Mouse (Mus musculus) heart, embryonic 16.5 days (tissue): ENCODE results near the gene Fchsd2. TPM values are rescaled to one million over a fixed set of nuclear protein-coding genes. Genes with fewer than 3 reads are reported as not detected.

Experiments
- ATAC-seq: fragments of 200-750 bp; cut with Nextera tagmentation; replicated peaks from 2 replicates; pipeline ENCODE4 v1.8.0; 2017; ENCODE audit warnings: moderate number of reproducible peaks; ENCODE audit not compliant: insufficient read depth, low FRiP score; ENCODE audit errors: extremely low read depth
- H3K27ac ChIP-seq: fragments of 300-500 bp; sonication (generic); 2 replicates; pipeline ENCODE4 v1.5.1; 2014; ENCODE audit warnings: mild to moderate bottlenecking, low read length, control low read depth, moderate library complexity
- H3K27me3 ChIP-seq: fragments of 300-500 bp; sonication (generic); 2 replicates; pipeline ENCODE4 v1.6.1; 2014; ENCODE audit warnings: low read length, mixed read lengths; ENCODE audit not compliant: control insufficient read depth, insufficient read depth
- H3K36me3 ChIP-seq: fragments of 300-500 bp; sonication (generic); 2 replicates; pipeline ENCODE4 v1.6.1; 2014; ENCODE audit not compliant: control insufficient read depth, insufficient read depth
- H3K4me1 ChIP-seq: fragments of 300-500 bp; sonication (generic); 2 replicates; pipeline ENCODE4 v1.6.1; 2014; ENCODE audit warnings: low read length, mixed read lengths; ENCODE audit not compliant: control insufficient read depth, insufficient read depth
- H3K4me2 ChIP-seq: fragments of 300-500 bp; sonication (generic); 2 replicates; pipeline ENCODE4 v1.6.1; 2014; ENCODE audit warnings: low read depth, mild to moderate bottlenecking, control low read depth, low read length
- H3K4me3 ChIP-seq: fragments of 300-500 bp; sonication (generic); 2 replicates; pipeline ENCODE4 v1.5.1; 2014; ENCODE audit warnings: mild to moderate bottlenecking, control low read depth, low read length
- H3K9ac ChIP-seq: fragments of 300-500 bp; sonication (generic); 2 replicates; pipeline ENCODE4 v1.6.1; 2014; ENCODE audit warnings: low read length, control low read depth
- H3K9me3 ChIP-seq: fragments of 300-500 bp; sonication (generic); replicated peaks from 2 replicates; pipeline ENCODE4 v1.6.1; 2016; ENCODE audit warnings: low read length; ENCODE audit not compliant: control insufficient read depth
- WGBS: fragments of 180-500 bp; shearing (Covaris S2); extraction: QIAGEN DNeasy Blood & Tissue Kit; methylation state at CpG from one replicate; pipeline ENCODE4 v1.1.7; 2014; 5-methylcytosine and 5-hydroxymethylcytosine counted together
- polyA plus RNA-seq: library from polyadenylated mRNA; unstranded; fragments of >200 nt; fragmentation: Nextera tagmentation; extraction: Ambion mirVana; gene quantifications from 2 replicates; pipeline ENCODE4 v1.2.1, GENCODE M21; 2015

Fchsd2 gene
- polyA plus RNA-seq, 1 experiment from 2014 or later, result 16.4 TPM

DNA sequence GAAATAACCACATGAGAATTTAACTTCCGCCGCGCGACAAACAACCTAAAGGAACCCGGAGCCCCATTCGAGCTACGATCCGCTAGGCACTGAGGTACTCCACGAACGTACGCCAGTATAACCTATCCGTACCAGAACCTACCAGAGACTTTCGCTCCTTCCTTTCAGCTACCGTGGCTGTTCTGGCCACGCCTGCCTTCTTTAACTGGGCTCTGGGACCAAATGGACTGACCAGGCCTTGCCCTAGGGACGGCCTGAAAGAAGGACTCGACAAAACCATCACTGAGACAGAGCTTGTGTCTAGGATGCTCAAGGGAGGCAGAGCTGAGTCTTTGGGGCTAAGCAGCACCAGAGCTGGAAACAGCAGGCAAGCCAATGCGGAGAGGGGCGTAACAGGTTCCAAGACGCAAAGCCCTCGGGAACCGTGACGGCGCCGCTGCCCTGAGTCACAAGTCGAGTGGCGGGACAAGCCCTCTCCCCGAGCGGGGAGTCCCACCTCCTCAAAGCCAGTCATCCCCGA lies 208.8 kb downstream of the Fchsd2 start:
- H3K4me3 ChIP-seq, result peak overlapping the region; percentile 75
- peaks cover 23% of the 10 kb centered on the region for H3K4me1 ChIP-seq
- H3K9ac ChIP-seq, result peak overlapping the region; percentile 83
- peak overlapping the region; percentile 75 for H3K4me2 ChIP-seq
- H3K27ac ChIP-seq, result peak overlapping the region; percentile 84
- under 1% methylated on average over 30 of the region's 30 CpGs for WGBS
- ATAC-seq, result peak; percentile 15
- H3K9me3 ChIP-seq, result no peaks in the 10 kb centered on the region
- no peaks in the 10 kb centered on the region for H3K36me3 ChIP-seq
- H3K27me3 ChIP-seq, result no peaks in the 10 kb centered on the region

DNA sequence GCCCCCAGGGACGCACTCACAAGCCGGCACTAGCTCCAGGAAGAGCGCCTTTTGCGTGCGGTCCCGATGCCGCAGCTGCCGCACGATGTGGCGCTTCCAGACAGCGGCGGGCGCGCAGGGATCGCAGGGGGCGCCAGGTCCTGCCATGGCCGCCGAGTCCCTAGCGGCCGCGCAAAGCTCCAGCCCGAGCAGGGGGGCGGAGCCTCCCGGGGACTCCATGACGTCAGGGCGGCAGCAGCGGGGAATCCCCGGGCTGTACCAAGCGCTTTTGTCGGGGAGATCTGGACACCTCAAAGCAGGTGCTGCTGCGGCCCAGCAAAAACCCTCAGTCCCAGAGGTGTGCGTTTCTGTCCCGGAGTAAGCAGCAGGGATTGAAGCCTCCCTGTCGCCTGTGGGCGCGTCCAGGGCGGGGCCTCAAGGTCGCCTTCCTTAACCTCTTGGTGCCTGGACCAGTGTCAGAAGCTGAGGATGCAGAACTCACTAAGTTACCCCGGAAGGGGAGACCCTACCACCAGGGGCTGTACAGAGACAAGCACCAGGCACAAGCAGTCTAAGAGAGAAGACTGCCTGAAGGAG lies 209.3 kb downstream of the Fchsd2 start, which contains the start of gene Atg16l2:
Gene Atg16l2 (minus strand): TSS at position 371 of the 576 bp plus-strand sequence.
- H3K9ac ChIP-seq, result peak within 1 kb of the TSS; percentile 83
- peak; percentile 97 for ATAC-seq
- peak within 1 kb of the TSS; percentile 75 for H3K4me2 ChIP-seq
- WGBS, result under 1% methylated on average over 37 of the region's 39 CpGs
- H3K9me3 ChIP-seq, result no peaks in the 10 kb centered on the region
- no peaks in the 10 kb centered on the region for H3K36me3 ChIP-seq
- H3K27me3 ChIP-seq, result no peaks in the 10 kb centered on the region
- H3K4me1 ChIP-seq, result peaks cover 19% of the 10 kb centered on the region
- peak within 1 kb of the TSS; percentile 84 for H3K27ac ChIP-seq
- peak within 1 kb of the TSS; percentile 75 for H3K4me3 ChIP-seq

GRCm38 (mm10) chr7:101302691-101303090 lies 210.0 kb downstream of the Fchsd2 start:
- WGBS, result 31% methylated on average over 7 of the region's 7 CpGs
- no peak for ATAC-seq
- Histone ChIP-seq H3K9ac (peak overlapping the region; percentile 83), H3K36me3 (no peaks in the 10 kb centered on the region), H3K27me3 (no peaks in the 10 kb centered on the region), H3K27ac (peak overlapping the region; percentile 84), H3K4me2 (peak overlapping the region; percentile 75), H3K4me3 (peak overlapping the region; percentile 75), H3K9me3 (no peaks in the 10 kb centered on the region), H3K4me1 (peaks cover 15% of the 10 kb centered on the region)

DNA sequence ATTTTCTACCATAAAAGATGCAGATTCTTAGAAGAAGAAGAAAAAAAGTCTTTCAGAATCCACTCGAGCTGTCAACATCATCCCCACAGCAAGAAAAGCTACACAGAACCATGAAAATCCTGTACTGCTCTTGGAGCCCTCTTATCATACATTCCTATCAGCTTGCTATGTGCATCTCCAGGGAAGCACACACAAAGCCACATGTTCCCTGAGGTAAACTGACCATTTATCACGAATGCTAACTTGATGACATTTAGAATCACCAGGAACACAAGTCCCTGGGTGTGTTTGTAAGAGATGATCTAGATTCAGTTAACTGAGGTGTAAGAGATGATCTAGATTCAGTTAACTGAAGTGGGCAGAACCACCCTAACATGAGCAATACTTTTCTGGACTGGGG lies 214.2 kb downstream of the Fchsd2 start:
- no peak for ATAC-seq
- peaks cover 12% of the 10 kb centered on the region for H3K4me1 ChIP-seq
- H3K4me2 ChIP-seq, result no peak overlapping the region
- no peak overlapping the region for H3K4me3 ChIP-seq
- no peaks in the 10 kb centered on the region for H3K36me3 ChIP-seq
- H3K9me3 ChIP-seq, result no peaks in the 10 kb centered on the region
- H3K9ac ChIP-seq, result no peak overlapping the region
- 24% methylated on average over 2 of the region's 2 CpGs for WGBS
- H3K27ac ChIP-seq, result no peak overlapping the region
- no peaks in the 10 kb centered on the region for H3K27me3 ChIP-seq

DNA sequence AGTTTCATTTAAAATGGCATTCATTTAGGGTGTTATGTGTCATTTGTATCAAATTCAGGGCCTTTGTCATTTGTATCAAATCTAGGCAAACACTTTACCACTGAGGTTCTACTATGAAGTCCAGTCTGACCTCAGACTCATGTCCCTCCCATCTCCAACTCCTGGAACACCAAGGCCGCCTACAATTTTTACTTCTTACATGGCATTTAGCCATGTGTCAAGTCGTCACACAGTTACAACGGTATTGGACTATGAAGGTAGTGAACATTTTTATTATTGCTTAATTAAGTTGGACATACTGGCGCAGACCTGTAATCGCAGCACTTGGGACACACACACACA lies 217.3 kb downstream of the Fchsd2 start:
- Histone ChIP-seq H3K27me3 (no peaks in the 10 kb centered on the region), H3K36me3 (no peaks in the 10 kb centered on the region), H3K9me3 (no peaks in the 10 kb centered on the region), H3K4me2 (peak overlapping the region; percentile 68), H3K27ac (peak overlapping the region; percentile 99), H3K4me1 (peaks cover 17% of the 10 kb centered on the region), H3K4me3 (peak overlapping the region; percentile 65), H3K9ac (peak overlapping the region; percentile 87)
- ATAC-seq, result no peak
- WGBS, result 35% methylated on average over 5 of the region's 5 CpGs

GRCm38 (mm10) chr7:101310327-101311028 lies 217.8 kb downstream of the Fchsd2 start:
- peak overlapping the region; percentile 65 for H3K4me3 ChIP-seq
- ATAC-seq, result peak; percentile 94
- H3K4me1 ChIP-seq, result peaks cover 17% of the 10 kb centered on the region
- no peaks in the 10 kb centered on the region for H3K36me3 ChIP-seq
- H3K9me3 ChIP-seq, result no peaks in the 10 kb centered on the region
- peak overlapping the region; percentile 87 for H3K9ac ChIP-seq
- WGBS, result under 1% methylated on average over 43 of the region's 43 CpGs
- H3K27ac ChIP-seq, result peak overlapping the region; percentile 99
- H3K4me2 ChIP-seq, result peak overlapping the region; percentile 68
- H3K27me3 ChIP-seq, result no peaks in the 10 kb centered on the region

GRCm38 (mm10) chr7:101311061-101311460 lies 218.4 kb downstream of the Fchsd2 start:
- H3K27ac ChIP-seq, result peak overlapping the region; percentile 70

DNA sequence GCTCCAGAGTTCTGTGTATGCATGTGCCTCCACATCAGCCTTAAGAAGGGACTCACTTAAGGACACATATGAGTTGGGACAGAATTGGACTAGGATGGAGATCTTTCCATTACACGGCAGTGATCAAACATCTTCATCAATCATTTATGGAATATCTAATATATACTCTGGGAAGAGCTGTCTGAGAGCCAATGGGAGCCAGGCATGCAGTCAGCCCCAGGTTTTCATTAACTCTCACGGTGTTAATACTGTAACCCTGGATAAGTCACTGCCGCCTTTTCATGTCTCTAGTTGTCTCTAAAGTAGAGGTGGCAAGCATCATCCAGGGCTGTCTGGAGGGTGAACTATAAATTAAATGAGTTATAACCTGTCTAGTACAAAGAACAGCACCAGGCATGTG lies 220.4 kb downstream of the Fchsd2 start:
- Histone ChIP-seq H3K27me3 (no peaks in the 10 kb centered on the region), H3K27ac (no peak overlapping the region), H3K4me3 (no peak overlapping the region), H3K4me1 (peaks cover 20% of the 10 kb centered on the region), H3K36me3 (no peaks in the 10 kb centered on the region), H3K9ac (no peak overlapping the region), H3K4me2 (no peak overlapping the region), H3K9me3 (no peaks in the 10 kb centered on the region)
- WGBS, result 74% methylated on average over 3 of the region's 3 CpGs
- no peak for ATAC-seq

More at GRCm38 (mm10) chr7:101311061-101311460, 218.4 kb downstream of the Fchsd2 start:
- Histone ChIP-seq H3K4me2 (peak overlapping the region; percentile 60), H3K9me3 (no peaks in the 10 kb centered on the region), H3K27me3 (no peaks in the 10 kb centered on the region), H3K36me3 (no peaks in the 10 kb centered on the region), H3K4me3 (peak overlapping the region; percentile 65), H3K9ac (peak overlapping the region; percentile 51), H3K4me1 (peaks cover 17% of the 10 kb centered on the region)
- WGBS, result 17% methylated on average over 2 of the region's 2 CpGs
- no peak for ATAC-seq

- 39% methylated on average over 5 of the region's 5 CpGs for WGBS
- H3K9me3 ChIP-seq, result no peaks in the 10 kb centered on the region
Observed at GRCm38 (mm10) chr7:101314396-101314795, 221.7 kb downstream of the Fchsd2 start.

More at GRCm38 (mm10) chr7:101314396-101314795, 221.7 kb downstream of the Fchsd2 start:
- no peak overlapping the region for H3K27ac ChIP-seq
- ATAC-seq, result no peak
- no peak overlapping the region for H3K4me2 ChIP-seq
- no peaks in the 10 kb centered on the region for H3K27me3 ChIP-seq
- H3K9ac ChIP-seq, result peak overlapping the region; percentile 38
- H3K4me3 ChIP-seq, result no peak overlapping the region
- H3K36me3 ChIP-seq, result no peaks in the 10 kb centered on the region
- peaks cover 31% of the 10 kb centered on the region for H3K4me1 ChIP-seq
